Mouse (Mus musculus) right cerebral cortex, adult 18-20 months (tissue): ENCODE results near the gene Nccrp1.
"Not testable (repeated sequence)": the region's sequence is repeated elsewhere in the genome, so short reads cannot be mapped to it uniquely, and the experiment has no call there.

Experiments used
- DNase-seq: peaks from one replicate; pipeline ENCODE4 v3.0.0; 2022; ENCODE audit warnings: mixed read lengths

Nccrp1 gene

GRCm38 (mm10) chr7:28510405-28510974 is 36.6 kb downstream of the Nccrp1 start, which contains the start of gene Ifnl2:
TSS of gene Ifnl2 (minus strand) at chr7:28510455.
- DNase-seq, result not testable (repeated sequence)

DNA sequence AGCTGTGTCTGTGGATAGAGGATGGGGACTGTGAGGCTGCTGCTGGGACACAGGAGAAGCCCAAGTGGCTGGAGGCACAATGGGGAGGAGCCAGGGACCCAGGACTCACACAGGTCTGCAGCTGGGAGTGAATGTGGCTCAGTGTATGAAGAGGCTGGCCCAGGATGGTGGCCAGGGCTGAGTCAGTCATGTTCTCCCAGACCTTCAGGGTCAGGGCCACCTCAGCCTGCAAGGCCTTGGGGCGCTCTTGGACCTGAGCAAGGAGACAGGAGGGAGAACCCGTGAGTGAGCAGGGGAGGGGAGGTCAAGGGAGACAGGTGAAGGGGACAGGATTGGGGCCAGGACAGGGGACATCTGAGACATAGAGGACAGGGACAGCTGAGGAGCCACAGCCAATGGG is 37.9 kb downstream of the Nccrp1 start:
- not testable (repeated sequence) for DNase-seq

DNA sequence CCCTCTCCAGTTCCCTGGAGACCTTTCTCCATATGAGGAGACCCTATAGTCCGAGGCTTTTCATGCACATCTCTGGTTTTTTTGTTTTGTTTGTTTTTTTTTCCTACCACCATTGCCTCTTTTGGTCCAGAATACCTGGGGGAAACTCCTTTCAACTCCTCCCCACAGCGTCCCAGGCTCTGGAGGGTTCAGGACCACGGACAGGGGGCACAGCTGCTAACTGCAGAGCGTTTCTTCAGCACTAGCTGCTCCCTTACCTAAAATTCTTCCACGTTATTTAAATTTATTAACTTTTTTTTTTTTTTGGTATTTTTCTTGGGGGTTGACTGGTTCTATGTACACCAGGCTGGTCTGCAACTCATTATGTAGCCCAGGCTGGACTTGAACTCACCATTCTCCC is 41.5 kb downstream of the Nccrp1 start:
- DNase-seq, result no peak

GRCm38 (mm10) chr7:28495426-28495825 is 51.6 kb downstream of the Nccrp1 start:
- no peak for DNase-seq
